Mouse (Mus musculus) C2C12 (cell line): ENCODE data around the gene Clasp2. TPM values are rescaled to one million over a fixed set of nuclear protein-coding genes. Genes with fewer than 3 reads are reported as not detected.

Source experiments
- H3K27me3 ChIP-seq: one replicate; pipeline ENCODE4 v1.6.1; 2011; ENCODE audit not compliant: control insufficient read depth, insufficient read depth, insufficient read length
- H3K36me3 ChIP-seq: one replicate; pipeline ENCODE4 v1.6.1; 2011; ENCODE audit not compliant: control insufficient read depth, insufficient read depth
- H3K4me3 ChIP-seq: one replicate; pipeline ENCODE4 v1.5.1; 2011; ENCODE audit warnings: mild to moderate bottlenecking, control low read depth; ENCODE audit not compliant: poor library complexity, insufficient read depth, severe bottlenecking
- H3K79me2 ChIP-seq: one replicate; pipeline ENCODE4 v1.6.1; 2011; ENCODE audit not compliant: control insufficient read depth, insufficient read depth
- H3K79me3 ChIP-seq: one replicate; pipeline ENCODE4 v1.6.1; 2011; ENCODE audit warnings: low read depth, control low read depth
- H3ac ChIP-seq: one replicate; pipeline ENCODE3; 2011; ENCODE audit warnings: low read depth; ENCODE audit not compliant: control insufficient read depth, insufficient read length
- CEBPB ChIP-seq: IDR thresholded peaks from one replicate; pipeline ENCODE4 v1.6.1; 2011; ENCODE audit warnings: low read depth, mild to moderate bottlenecking, control low read depth, moderate library complexity
- CTCF ChIP-seq: IDR thresholded peaks from one replicate; pipeline ENCODE4 v1.5.1; 2011; ENCODE audit not compliant: control insufficient read depth, insufficient read depth, insufficient read length
- FOSL1 ChIP-seq: IDR thresholded peaks from one replicate; pipeline ENCODE4 v1.8.0; 2011; ENCODE audit warnings: mild to moderate bottlenecking, low read length; ENCODE audit not compliant: poor library complexity, insufficient read depth, severe bottlenecking
- MAX ChIP-seq: IDR thresholded peaks from one replicate; pipeline ENCODE4 v1.6.1; 2011; ENCODE audit warnings: mild to moderate bottlenecking, control low read depth
- MYOD1 ChIP-seq: IDR thresholded peaks from one replicate; pipeline ENCODE4 v1.6.1; 2011; ENCODE audit warnings: low read depth; ENCODE audit not compliant: control insufficient read depth, insufficient read length
- MYOG ChIP-seq: IDR thresholded peaks from one replicate; pipeline ENCODE4 v1.6.1; 2011; ENCODE audit not compliant: control insufficient read depth, insufficient read length; ENCODE audit errors: extremely low read depth
- USF1 ChIP-seq: IDR thresholded peaks from one replicate; pipeline ENCODE4 v1.6.1; 2011; ENCODE audit warnings: low read depth, mild to moderate bottlenecking, control low read depth, moderate library complexity
- long read RNA-seq, 2 experiments: library from polyadenylated mRNA; unstranded; transcript quantifications; one replicate each; pipeline ENCODE4 v2.0.0; 2019 to 2020
- polyA plus RNA-seq: library from polyadenylated mRNA; unstranded; fragments of >200 nt; fragmentation: generic; extraction: Trizol; gene quantifications from one replicate; pipeline ENCODE4 v1.2.1, GENCODE M21; 2012; ENCODE audit warnings: missing spikeins

Clasp2 gene
- polyA plus RNA-seq: 8.8 TPM
- long read RNA-seq, experiment 1, partial matches to known transcripts: 0 of 2 reads
- long read RNA-seq, experiment 1, other reads (novel, unspliced or antisense): 2 of 2 reads
- long read RNA-seq, experiment 2, partial matches to known transcripts: 9 of 13 reads
- long read RNA-seq, experiment 2, other reads (novel, unspliced or antisense): 4 of 13 reads

- Histone ChIP-seq H3ac (peak within 1 kb of the TSS; percentile 71), H3K36me3 (no peaks in the 10 kb centered on the region), H3K27me3 (no peaks in the 10 kb centered on the region), H3K79me2 (peaks cover 53% of the 10 kb centered on the region), H3K4me3 (peak within 1 kb of the TSS; percentile 63), H3K79me3 (peaks cover 35% of the 10 kb centered on the region)
- TF ChIP-seq CTCF (no peak), MAX (no peak), MYOG (no peak), FOSL1 (no peak), MYOD1 (no peak), USF1 (no peak), CEBPB (no peak)
Observed at GRCm38 (mm10) chr9:113741108-113741636, at the start of gene Clasp2. TSS of gene Clasp2 (plus strand) at chr9:113741473.

GRCm38 (mm10) chr9:113701441-113702160 lies 39.7 kb upstream of the Clasp2 start:
- peaks cover 99% of the 10 kb centered on the region for H3K79me2 ChIP-seq
- peaks cover 18% of the 10 kb centered on the region for H3K36me3 ChIP-seq
- TF ChIP-seq MYOD1: no peak
- TF ChIP-seq USF1: no peak
- TF ChIP-seq MYOG: no peak
- no peak for TF ChIP-seq MAX
- no peak for TF ChIP-seq CTCF
- no peak for TF ChIP-seq CEBPB
- TF ChIP-seq FOSL1: no peak
- H3K79me3 ChIP-seq: peaks cover 84% of the 10 kb centered on the region
- H3K4me3 ChIP-seq: no peak overlapping the region
- no peaks in the 10 kb centered on the region for H3K27me3 ChIP-seq
- H3ac ChIP-seq: no peak overlapping the region

- Histone ChIP-seq H3K4me3 (peak overlapping the region; percentile 68), H3K27me3 (no peaks in the 10 kb centered on the region), H3K79me2 (peaks cover 71% of the 10 kb centered on the region), H3K36me3 (peaks cover 6% of the 10 kb centered on the region), H3K79me3 (peaks cover 65% of the 10 kb centered on the region), H3ac (no peak overlapping the region)
- no peak for TF ChIP-seq MYOG
- TF ChIP-seq MYOD1: no peak
Observed at GRCm38 (mm10) chr9:113706108-113706507, 35.2 kb upstream of the Clasp2 start.

GRCm38 (mm10) chr9:113706841-113707240 lies 34.4 kb upstream of the Clasp2 start:
- H3K4me3 ChIP-seq: peak overlapping the region; percentile 68
- peaks cover 57% of the 10 kb centered on the region for H3K79me3 ChIP-seq
- peaks cover 6% of the 10 kb centered on the region for H3K36me3 ChIP-seq
- H3K79me2 ChIP-seq: peaks cover 63% of the 10 kb centered on the region
- TF ChIP-seq FOSL1 (no peak), CTCF (no peak), MYOD1 (no peak), USF1 (no peak), MYOG (no peak)
- no peaks in the 10 kb centered on the region for H3K27me3 ChIP-seq
- H3ac ChIP-seq: peak overlapping the region; percentile 45

GRCm38 (mm10) chr9:113707481-113708360 lies 33.6 kb upstream of the Clasp2 start, which contains the start of gene Pdcd6ip:
TSS of gene Pdcd6ip (minus strand) at chr9:113708259.
- Histone ChIP-seq H3K79me3 (peaks cover 49% of the 10 kb centered on the region), H3K36me3 (peaks cover 6% of the 10 kb centered on the region)
- peak; percentile 98 for TF ChIP-seq USF1
- TF ChIP-seq MYOG: no peak

More at GRCm38 (mm10) chr9:113707481-113708360, 33.6 kb upstream of the Clasp2 start, which contains the start of gene Pdcd6ip:
- H3ac ChIP-seq: peak within 1 kb of the TSS; percentile 82
- H3K27me3 ChIP-seq: peaks cover 1% of the 10 kb centered on the region
- peak within 1 kb of the TSS; percentile 68 for H3K4me3 ChIP-seq
- H3K79me2 ChIP-seq: peaks cover 55% of the 10 kb centered on the region
